Mouse (Mus musculus) cerebellum, adult 9-10 months (tissue): ENCODE results near the gene Zfp874a.
"Not testable (repeated sequence)": the region's sequence is repeated elsewhere in the genome, so short reads cannot be mapped to it uniquely, and the experiment has no call there.

Source experiments
- DNase-seq: peaks from one replicate; pipeline ENCODE4 v3.0.0; 2022

The Zfp874a gene

GRCm38 (mm10) chr13:67451172-67452020 is at the start of gene Zfp874a:
Zfp874a (minus strand) TSS chr13:67451624.
- peak; percentile 96 for DNase-seq

GRCm38 (mm10) chr13:67500908-67501307 is 49.5 kb upstream of the Zfp874a start:
- DNase-seq, result peak; percentile 39

DNA sequence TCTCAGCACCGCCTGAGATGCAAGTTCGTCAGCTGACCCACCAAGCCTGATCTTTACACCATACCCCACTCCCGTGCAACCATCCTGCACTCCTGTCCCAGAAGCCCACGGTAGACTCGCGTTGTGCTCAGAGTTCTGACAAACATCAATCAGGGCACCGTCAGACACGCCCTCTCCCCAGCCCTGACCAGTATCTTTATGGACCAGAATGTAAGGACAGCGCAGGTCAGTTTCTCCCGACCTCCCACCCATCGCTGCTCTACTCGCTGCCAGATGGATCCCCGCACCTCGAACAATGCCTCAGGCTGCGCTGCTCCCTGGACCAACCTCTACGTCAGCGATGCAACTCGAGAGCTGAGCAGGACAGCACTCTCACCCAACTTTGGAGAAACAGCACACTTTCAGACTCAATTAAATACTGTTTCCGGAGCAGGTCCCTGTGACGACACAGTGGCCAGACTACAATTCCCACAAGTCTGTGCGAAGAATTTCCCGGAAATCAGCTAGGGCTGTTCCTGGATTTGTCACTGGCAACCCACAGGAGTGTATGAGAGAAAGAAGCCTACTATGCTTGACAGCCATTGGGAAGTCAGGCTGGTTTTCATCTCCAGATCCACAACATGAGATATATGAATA is 48.8 kb upstream of the Zfp874a start, which contains the start of gene Zfp58:
Gene Zfp58 (minus strand): TSS at position 472 of the 636 bp plus-strand sequence.
- DNase-seq, result peak; percentile 88

- no peak for DNase-seq
These were observed 44.2 kb upstream of the Zfp874a start for GRCm38 (mm10) chr13:67495631-67496030.

DNA sequence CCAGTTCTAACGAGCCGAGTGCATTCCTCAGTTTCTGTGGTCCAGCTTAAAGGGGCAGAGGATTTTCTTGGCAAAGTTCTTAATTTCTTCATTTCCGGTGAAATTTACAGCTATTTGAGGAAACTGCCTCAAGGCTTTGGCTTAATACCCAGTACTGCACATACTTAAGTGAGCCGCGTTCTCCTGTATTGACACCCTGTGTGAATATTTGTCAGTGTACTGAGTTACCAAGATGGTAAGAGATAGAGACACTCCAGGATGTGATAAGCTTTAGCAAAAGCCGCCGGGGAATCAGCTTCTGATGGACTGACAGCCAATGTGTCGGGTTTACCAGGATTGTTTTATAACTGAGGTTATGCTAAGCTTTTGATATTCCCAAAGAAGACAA is 33.0 kb upstream of the Zfp874a start:
- no peak for DNase-seq

DNA sequence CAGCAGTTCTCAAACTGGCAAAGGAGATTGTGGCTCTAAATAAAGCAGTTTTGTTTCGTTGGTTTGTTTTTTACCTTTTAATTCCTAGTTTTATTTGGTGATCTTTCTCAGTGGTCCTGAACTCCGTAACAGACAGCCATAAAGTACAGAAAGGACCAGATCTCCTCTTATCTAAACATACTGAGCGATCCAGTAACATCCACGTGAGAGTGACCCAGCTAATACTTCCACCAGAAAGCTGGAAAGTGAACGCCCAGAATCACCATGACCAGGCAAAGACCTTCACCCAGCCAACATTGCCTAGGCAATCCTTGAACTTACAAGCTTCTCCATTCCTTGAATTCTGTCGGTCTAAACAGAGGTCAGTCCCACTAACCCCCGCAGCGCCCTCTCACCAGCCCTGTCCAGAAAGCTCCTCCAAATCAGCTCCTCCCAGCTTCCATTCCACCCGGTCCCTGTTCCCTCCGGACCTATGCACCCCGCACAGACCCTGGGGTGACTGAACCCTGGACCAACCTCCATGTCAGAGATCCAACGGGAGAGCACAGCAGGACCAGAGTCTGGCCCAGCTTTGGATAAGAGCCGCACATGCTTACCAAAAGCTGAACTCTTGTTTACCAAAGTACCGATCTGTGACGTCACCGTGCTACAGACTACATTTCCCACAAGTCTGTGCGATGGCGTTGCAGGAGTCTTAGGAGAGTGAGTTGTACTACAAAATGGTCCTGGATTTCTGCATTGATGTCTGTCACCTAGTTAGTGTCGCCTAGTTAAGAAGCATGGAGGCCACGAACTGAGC is 32.4 kb upstream of the Zfp874a start, which contains the start of gene Zfp874b:
Gene Zfp874b (minus strand): TSS at position 634 of the 799 bp plus-strand sequence.
- peak; percentile 95 for DNase-seq

DNA sequence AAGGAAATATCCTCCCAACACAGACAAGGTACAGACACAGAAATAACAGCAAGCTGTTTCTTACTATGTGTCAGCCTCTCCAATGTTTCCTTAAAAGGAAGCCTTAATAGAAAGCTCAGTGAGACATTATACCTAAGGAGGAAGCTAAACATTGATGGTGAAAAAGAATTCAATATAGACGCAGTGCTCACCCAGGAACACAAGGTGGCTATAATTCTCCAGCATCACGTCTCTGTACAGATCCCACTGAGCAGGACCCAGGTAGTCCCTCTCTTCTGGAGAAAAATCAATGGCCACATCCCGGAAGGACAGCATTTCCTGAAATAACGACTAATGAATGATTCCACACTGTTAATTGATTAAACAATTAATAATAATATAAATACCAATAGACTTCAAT is 30.1 kb upstream of the Zfp874a start:
- DNase-seq, result no peak

DNA sequence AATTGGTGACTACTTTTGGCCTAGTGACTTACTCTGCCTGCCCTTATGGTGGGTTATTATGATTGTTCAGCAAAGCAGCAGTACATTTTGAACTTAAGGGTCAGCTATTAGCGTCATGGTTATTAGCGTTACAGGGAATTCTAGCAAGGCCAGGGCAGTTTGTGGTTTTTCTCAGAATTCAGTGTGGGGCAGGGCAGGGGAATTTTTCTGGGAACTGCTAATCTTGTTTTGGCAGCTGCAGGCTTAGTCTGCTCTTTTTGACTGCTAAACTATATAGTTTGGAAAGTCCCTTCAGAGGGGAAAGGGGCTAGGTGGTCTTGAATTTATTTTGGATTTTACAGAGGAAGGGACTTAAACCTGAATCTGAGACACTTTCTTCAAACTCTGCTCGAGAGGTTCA is 17.9 kb upstream of the Zfp874a start:
- no peak for DNase-seq

DNA sequence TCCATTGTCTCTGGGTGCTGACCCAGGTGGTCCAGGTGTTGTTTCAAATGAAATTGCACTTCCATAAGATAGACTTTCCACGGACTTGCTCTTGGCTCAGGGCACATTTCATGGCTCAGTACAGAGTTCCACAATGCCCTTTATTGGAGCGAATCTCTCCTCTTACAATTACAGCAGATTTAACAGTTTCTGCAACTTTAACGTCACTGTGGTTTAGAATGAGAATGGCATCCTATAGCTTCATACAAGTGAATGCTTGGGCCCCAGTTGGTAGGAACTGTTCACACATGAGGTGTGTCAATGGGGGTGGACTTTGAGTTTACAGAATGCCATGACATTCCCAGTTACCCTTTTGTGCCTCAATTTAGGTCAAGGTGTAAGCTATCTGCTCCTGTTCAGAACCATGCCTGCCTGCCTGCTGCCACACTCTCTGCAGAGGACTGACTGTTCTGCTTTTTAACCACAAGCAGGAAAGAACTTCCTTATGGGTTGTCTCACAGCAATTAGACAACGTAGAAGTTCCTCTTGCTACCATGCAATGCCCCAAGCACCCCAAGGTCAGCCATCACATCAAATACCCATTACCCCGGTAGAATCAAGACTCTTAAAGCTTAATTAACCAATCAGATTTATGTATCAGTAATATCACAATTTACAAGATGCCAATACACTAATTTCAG is 12.2 kb upstream of the Zfp874a start:
- not testable (repeated sequence) for DNase-seq

DNA sequence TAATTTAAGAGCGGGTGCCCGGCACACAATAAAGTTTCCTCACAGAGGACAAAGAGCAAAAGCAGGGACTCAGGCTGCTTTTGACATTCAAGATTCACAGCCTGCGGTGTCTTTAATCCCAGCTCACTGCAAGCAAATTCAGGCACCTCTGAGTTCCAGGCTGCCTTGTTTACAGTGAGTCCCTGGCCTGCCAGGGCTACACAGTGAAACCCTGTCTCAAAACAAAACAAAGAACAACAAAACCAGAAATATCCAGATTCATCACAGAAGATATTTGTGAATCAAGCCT is 541 bp upstream of the Zfp874a start:
- no peak for DNase-seq

DNA sequence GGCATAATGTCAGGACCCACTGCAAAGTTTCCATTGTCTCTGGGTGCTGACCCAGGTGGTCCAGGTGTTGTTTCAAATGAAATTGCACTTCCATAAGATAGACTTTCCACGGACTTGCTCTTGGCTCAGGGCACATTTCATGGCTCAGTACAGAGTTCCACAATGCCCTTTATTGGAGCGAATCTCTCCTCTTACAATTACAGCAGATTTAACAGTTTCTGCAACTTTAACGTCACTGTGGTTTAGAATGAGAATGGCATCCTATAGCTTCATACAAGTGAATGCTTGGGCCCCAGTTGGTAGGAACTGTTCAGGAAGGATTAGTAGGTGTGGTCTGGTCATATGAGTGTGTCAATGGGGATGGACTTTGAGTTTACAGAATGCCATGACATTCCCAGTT is 14.3 kb downstream of the Zfp874a start:
- DNase-seq, result not testable (repeated sequence)

DNA sequence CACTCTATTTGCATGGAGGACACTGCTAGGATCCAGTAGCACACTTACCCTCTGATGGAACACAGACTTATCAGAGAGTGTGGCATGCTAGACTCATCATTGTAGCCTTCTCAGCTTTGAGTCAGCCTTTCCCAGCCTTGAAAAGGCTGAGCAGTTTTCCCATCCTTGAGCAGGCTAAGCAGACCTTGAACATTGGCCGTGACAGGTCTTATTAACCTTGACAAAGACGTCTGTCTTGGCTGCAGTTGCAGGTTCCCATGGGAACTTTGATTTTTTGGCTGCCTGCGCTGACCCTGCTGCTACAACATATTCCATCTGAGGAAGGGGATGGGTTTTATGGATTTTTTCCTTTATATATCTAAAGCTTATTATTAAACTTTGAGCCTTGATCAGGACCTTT is 23.3 kb downstream of the Zfp874a start:
- no peak for DNase-seq

GRCm38 (mm10) chr13:67425699-67426098 is 25.7 kb downstream of the Zfp874a start:
- DNase-seq, result not testable (repeated sequence)

DNA sequence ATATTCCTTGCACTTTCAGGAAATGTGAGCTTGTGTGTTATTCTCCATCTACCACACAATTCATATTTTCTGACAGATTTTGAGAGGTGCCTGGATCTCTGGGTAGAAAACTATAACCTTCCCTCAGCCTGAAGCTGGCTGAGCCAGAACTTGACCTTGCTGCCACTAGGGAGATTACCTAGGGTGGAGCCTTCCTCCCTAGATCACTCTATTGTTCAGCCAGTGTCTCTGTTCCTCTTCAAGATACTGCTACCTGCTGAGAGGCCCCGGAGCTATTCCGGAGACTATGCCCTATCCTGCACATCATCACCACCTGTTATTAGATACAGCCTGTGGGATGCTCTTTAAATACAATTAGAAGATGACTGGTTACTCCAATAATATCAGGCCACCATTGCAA is 28.9 kb downstream of the Zfp874a start:
- not testable (repeated sequence) for DNase-seq

DNA sequence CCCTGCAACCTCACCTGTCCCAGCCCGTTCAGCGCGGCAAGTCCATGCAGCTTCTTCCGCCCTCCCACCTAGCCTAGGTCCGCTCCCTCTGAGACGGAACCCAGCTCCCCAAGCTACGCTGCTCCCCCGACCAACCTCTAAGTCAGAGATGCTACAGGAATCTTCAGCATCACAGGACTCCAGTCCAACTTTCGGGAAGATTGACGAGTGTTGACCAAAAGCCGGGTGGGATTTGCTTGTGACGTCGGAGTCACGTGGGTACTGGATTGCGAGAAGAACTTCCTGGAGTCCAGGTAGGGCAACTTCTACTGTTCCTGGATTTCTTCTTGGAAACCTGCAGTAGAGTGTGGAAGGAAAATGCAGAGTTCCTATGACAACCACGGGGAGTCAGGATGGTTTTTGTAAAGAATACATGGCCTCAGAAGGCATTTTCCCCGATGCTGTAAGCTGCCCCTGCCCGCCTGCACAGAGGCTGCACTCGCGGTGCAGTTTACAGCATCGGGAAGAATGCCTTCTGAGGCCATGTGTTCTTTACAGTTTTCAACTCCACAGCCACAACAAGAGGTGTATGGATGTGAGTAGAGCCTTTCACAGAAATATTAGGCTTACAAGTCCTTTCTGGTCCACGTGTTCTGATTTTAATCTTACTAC is 30.1 kb downstream of the Zfp874a start, which contains the start of gene Zfp459:
Gene Zfp459 (minus strand): TSS at position 212 of the 651 bp plus-strand sequence.
- peak; percentile 34 for DNase-seq

- DNase-seq, result no peak
These were observed 30.7 kb downstream of the Zfp874a start for GRCm38 (mm10) chr13:67420558-67421206.

DNA sequence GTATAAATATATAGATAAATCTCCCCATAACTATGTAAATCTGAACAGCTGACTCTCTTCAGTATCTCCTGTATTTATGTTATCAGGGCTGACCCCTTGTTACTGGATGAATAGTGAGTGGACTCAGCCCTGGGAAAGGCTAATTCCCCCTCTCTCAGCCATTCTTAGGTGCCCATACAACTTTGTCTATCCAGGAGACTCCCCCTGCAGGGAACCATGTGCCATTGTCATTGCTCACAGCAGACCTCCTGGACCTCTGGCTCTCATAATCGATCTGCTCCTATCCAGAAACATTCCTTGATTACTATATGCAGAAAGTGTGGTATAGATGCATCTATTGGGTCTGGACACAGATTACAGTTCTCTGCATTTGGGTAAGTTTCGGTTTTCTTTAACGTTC is 34.6 kb downstream of the Zfp874a start:
- no peak for DNase-seq

- no peak for DNase-seq
These were observed 35.7 kb downstream of the Zfp874a start for GRCm38 (mm10) chr13:67415759-67416158.

DNA sequence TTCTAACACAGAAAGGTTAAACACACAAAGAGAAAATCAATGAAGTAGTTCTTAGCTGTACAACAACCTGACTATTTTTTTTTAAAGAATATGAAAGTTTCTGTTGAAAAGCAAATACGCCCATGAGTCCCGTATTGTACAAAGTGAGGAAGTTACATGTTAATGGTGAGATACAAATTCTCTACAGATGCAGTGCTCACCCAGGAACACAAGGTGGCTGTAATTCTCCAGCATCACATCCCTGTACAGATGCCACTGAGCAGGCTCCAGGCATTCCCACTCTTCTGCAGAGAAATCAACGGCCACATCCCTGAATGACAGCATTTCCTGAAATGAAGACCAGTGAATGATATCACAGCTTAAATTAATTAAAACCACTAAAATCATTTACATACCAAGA is 37.8 kb downstream of the Zfp874a start:
- not testable (repeated sequence) for DNase-seq

DNA sequence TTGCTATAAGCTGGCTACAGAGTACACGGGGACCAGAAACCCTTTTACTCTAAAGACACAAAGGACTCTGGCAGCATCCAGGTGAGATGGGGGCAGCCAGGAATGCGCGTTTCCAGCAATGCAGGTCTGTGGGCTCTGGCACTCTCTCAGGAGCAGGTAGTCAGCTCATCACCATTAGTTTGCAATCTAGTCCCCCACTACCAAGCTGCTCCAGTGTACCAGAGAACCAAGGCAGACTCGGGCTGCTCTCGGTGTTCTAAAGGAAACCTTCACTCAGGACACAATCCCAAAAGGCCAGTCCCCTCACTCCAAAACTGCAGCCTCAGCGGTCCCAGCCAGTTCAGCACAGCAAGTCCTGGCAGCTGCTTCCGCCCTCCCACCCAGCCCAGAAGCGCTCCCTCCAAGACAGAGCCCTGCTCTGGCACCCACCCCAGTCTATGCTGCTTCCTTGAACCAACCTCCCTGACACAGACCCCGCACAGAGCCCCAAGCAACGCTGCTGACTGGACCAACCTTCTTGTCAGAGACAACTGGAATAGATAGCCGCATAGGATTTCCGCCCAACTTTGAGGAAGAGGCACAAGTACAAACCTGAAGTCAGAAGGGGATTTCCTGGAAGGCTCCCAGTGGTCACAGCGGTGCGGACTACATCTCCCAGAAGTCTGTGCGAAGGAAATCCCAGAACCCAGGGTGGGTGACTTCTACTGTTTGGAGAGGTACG is 52.1 kb downstream of the Zfp874a start, which contains the start of gene Zfp429:
Gene Zfp429 (minus strand): TSS at position 637 of the 721 bp plus-strand sequence.
- peak; percentile 69 for DNase-seq

DNA sequence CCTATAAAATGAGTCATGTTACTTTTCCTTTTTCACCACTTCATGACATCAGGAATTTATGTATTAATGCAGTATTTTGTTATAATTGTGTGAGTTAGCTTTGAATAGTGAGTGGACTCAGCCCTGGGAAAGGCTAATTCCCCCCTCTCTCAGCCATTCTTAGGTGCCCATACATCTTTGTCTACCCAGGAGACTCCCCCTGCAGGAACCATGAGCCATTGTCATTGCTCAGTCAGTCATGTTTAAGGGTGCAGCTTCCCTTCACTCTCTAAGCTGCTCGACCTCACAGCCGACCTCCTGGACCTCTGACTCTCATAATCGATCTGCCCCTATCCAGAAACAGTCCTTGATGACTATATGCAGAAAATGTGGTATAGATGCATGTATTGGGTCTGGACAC is 75.2 kb downstream of the Zfp874a start:
- DNase-seq, result not testable (repeated sequence)
